Mouse (Mus musculus) adrenal gland, postnatal 25 days (tissue): ENCODE results near the gene Vmn1r160. TPM values are rescaled to one million over a fixed set of nuclear protein-coding genes. Genes with fewer than 3 reads are reported as not detected.
"Not testable (repeated sequence)": the region's sequence is repeated elsewhere in the genome, so short reads cannot be mapped to it uniquely, and the experiment has no call there.

Source experiments
- DNase-seq: peaks from one replicate; pipeline ENCODE4 v3.0.0; 2021; ENCODE audit warnings: mixed read lengths
- long read RNA-seq: library from polyadenylated mRNA; stranded (forward); transcript quantifications from one replicate; pipeline ENCODE4 v2.0.0, GENCODE M21; 2021
- total RNA-seq: library from RNA; stranded (reverse); gene quantifications from 2 replicates; pipeline ENCODE4 v1.2.3, GENCODE M21; 2021

The Vmn1r160 gene
- total RNA-seq = not detected in 2 replicates
- long read RNA-seq = 0 reads

GRCm38 (mm10) chr7:22870924-22871323, at the start of gene Vmn1r160:
Gene Vmn1r160, plus strand, starts transcription at chr7:22871224.
- not testable (repeated sequence) for DNase-seq

GRCm38 (mm10) chr7:22843505-22843904, 27.5 kb upstream of the Vmn1r160 start, which contains the start of gene Vmn1r159:
Gene Vmn1r159, minus strand, starts transcription at chr7:22843605.
- not testable (repeated sequence) for DNase-seq

Other genes starting within 250 kb of the Vmn1r160 start
- gene Vmn1r155, start 213.2 kb upstream of the Vmn1r160 start, total RNA-seq = not detected in 2 replicates
- gene Gm8693, start 178.9 kb upstream of the Vmn1r160 start, total RNA-seq = not detected in 2 replicates
- gene Gm4567, start 151.5 kb upstream of the Vmn1r160 start, total RNA-seq = not detected in 2 replicates
- gene Vmn1r157, start 109.5 kb upstream of the Vmn1r160 start, total RNA-seq = not detected in 2 replicates
- gene Vmn1r158, start 80.4 kb upstream of the Vmn1r160 start, total RNA-seq = not detected in 2 replicates
- not detected in 2 replicates for gene Vmn1r159, start 27.6 kb upstream of the Vmn1r160 start, total RNA-seq
- not detected in 2 replicates for gene Gm4214, start 113.4 kb downstream of the Vmn1r160 start, total RNA-seq
- not detected in 2 replicates for gene Gm4216, start 148.7 kb downstream of the Vmn1r160 start, total RNA-seq
- gene Vmn1r163, start 184.3 kb downstream of the Vmn1r160 start, total RNA-seq = not detected in 2 replicates
- gene Gm8720, start 196.2 kb downstream of the Vmn1r160 start, total RNA-seq = not detected in 2 replicates